ENCODE assay signal across 8 mouse cellular contexts in the genomic region with DNA sequence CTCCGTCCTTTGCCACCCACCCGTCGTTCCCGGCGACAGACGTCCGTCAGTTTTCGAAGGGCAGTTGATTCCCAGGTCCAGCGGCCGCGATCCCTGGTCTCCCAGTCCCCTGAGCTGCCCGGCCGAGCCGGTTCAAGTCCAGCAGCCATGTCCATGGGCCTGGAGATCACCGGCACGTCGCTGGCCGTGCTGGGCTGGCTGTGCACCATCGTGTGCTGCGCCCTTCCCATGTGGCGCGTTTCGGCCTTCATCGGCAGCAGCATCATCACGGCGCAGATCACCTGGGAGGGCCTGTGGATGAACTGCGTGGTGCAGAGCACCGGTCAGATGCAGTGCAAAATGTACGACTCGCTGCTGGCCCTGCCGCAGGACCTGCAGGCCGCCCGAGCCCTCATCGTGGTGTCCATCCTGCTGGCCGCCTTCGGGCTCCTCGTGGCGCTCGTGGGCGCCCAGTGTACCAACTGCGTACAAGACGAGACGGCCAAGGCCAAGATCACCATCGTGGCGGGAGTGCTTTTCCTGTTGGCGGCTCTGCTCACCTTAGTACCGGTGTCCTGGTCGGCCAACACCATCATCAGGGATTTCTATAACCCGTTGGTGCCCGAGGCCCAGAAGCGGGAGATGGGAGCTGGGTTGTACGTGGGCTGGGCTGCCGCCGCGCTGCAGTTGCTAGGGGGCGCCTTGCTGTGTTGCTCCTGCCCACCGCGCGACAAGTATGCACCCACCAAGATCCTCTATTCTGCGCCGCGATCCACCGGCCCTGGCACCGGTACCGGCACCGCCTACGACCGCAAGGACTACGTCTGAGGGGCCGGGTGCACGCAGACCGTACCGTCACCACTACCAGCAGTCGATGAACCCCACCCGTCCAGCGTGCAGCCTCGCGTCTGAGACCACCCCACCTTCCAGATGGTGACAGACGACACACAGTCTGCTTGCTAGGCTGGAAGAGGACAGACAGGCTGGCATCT. TPM values are rescaled to one million over a fixed set of nuclear protein-coding genes. Genes with fewer than 3 reads are reported as not detected.
DNase-seq lines count a peak whose midpoint lies in the region; ATAC-seq and TF ChIP-seq lines count a peak whose summit lies in the region.

No protein-coding gene starts in this region.

- H3K27me3 ChIP-seq in liver, postnatal 0 days (ENCODE audit: insufficient read depth, low read length) = peaks cover 54% of the 10 kb centered on the region

- no peak for TF ChIP-seq EP300 in liver, postnatal 0 days (IDR thresholded peaks at IDR 0.05; ENCODE audit: low read depth)

- H3K9ac ChIP-seq in liver, postnatal 0 days (replicated peaks) = peak overlapping the region; percentile 58

- H3K27ac ChIP-seq in liver, postnatal 0 days (ENCODE audit: low read depth) = peak overlapping the region; percentile 86

- DNase-seq in right cerebral cortex, postnatal 4 days = peak; percentile 53
- DNase-seq in right cerebral cortex, adult 18-20 months = no peak
- DNase-seq in liver, postnatal 0 days = no peak
- DNase-seq in retina, postnatal 1 day = peak; percentile 42
- DNase-seq in embryo, embryonic 10.5 days (ENCODE audit: low spot score) = no peak
- DNase-seq in thymus, postnatal 14 days = no peak
- DNase-seq in frontal cortex, postnatal 36 days (ENCODE audit: low spot score in 2 of 2) = no peak

- H3K4me1 ChIP-seq in liver, postnatal 0 days (ENCODE audit: insufficient read depth) = peaks cover 7% of the 10 kb centered on the region

- 0 out of 2 replicates have a peak, but pooled peaks have one; percentile 18 for TF ChIP-seq CTCF in liver, postnatal 0 days (IDR thresholded peaks at IDR 0.05; ENCODE audit: low read depth)

- H3K4me3 ChIP-seq in liver, postnatal 0 days (ENCODE audit: low read depth, low read length) = peak overlapping the region; percentile 41

- 4% methylated on average over 75 of the region's 79 CpGs for WGBS in liver, postnatal 0 days (ENCODE audit: insufficient replicate concordance)

- no peaks in the 10 kb centered on the region for H3K36me3 ChIP-seq in liver, postnatal 0 days (replicated peaks; ENCODE audit: insufficient read depth, low read length)

- ATAC-seq in granulocyte monocyte progenitor cell, adult 5-6 weeks (replicated peaks; ENCODE audit: poor library complexity, severe bottlenecking) = peak; percentile 42
- peak; percentile 32 for ATAC-seq in liver, postnatal 0 days

- H3K4me2 ChIP-seq in liver, postnatal 0 days (ENCODE audit: low read depth, low read length) = peak overlapping the region; percentile 49

- H3K9me3 ChIP-seq in liver, postnatal 0 days (ENCODE audit: low read length) = no peaks in the 10 kb centered on the region

RNA-seq across cellular contexts. Expression of a gene that starts 0.6 kb away (rescaled TPM):
- not detected in 2 replicates for total RNA-seq in granulocyte monocyte progenitor cell, adult 5-6 weeks (2014; fragmentation: Nextera tagmentation)
- total RNA-seq in granulocyte monocyte progenitor cell, adult 5-6 weeks (2017) = not detected in 2 replicates
- polyA plus RNA-seq in liver, postnatal 0 days (2015; fragmentation: Nextera tagmentation; extraction: Ambion mirVana) = 65.0 and 73.7 TPM in 2 replicates

RNA-seq across cellular contexts. Expression of a gene that starts 22.4 kb away (rescaled TPM):
- total RNA-seq in granulocyte monocyte progenitor cell, adult 5-6 weeks (2014; fragmentation: Nextera tagmentation) = 102 and 115 TPM in 2 replicates
- 56.8 and 75.0 TPM in 2 replicates for total RNA-seq in granulocyte monocyte progenitor cell, adult 5-6 weeks (2017)
- polyA plus RNA-seq in liver, postnatal 0 days (2015; fragmentation: Nextera tagmentation; extraction: Ambion mirVana) = 47.9 and 49.2 TPM in 2 replicates

RNA-seq across cellular contexts. Expression of a gene that starts 36.7 kb away (rescaled TPM):
- total RNA-seq in granulocyte monocyte progenitor cell, adult 5-6 weeks (2014; fragmentation: Nextera tagmentation) = 1.2 and 3.6 TPM in 2 replicates
- not detected in 2 replicates for total RNA-seq in granulocyte monocyte progenitor cell, adult 5-6 weeks (2017)
- polyA plus RNA-seq in liver, postnatal 0 days (2015; fragmentation: Nextera tagmentation; extraction: Ambion mirVana) = 2.3 and 2.5 TPM in 2 replicates

RNA-seq across cellular contexts. Expression of a gene that starts 39.8 kb away (rescaled TPM):
- not detected in 2 replicates for total RNA-seq in granulocyte monocyte progenitor cell, adult 5-6 weeks (2014; fragmentation: Nextera tagmentation)
- total RNA-seq in granulocyte monocyte progenitor cell, adult 5-6 weeks (2017) = not detected in 2 replicates
- 0.13 and 0.32 TPM in 2 replicates for polyA plus RNA-seq in liver, postnatal 0 days (2015; fragmentation: Nextera tagmentation; extraction: Ambion mirVana)

RNA-seq across cellular contexts. Expression of a gene that starts 54.4 kb away (rescaled TPM):
- 1.7 and 3.9 TPM in 2 replicates for total RNA-seq in granulocyte monocyte progenitor cell, adult 5-6 weeks (2014; fragmentation: Nextera tagmentation)
- 1.2 and 2.2 TPM in 2 replicates for total RNA-seq in granulocyte monocyte progenitor cell, adult 5-6 weeks (2017)
- polyA plus RNA-seq in liver, postnatal 0 days (2015; fragmentation: Nextera tagmentation; extraction: Ambion mirVana) = 17.3 and 21.7 TPM in 2 replicates

Comparison
In these comparisons a context has a peak if more than half of its experiments do, and no peak if none do; other contexts are left out.
1. DNase-seq: peak in right cerebral cortex, postnatal 4 days (single experiment) and retina, postnatal 1 day (single experiment); none in right cerebral cortex, adult 18-20 months (single experiment), liver, postnatal 0 days (single experiment), embryo, embryonic 10.5 days (single experiment), thymus, postnatal 14 days (single experiment) and frontal cortex, postnatal 36 days (0 of 2).